Mouse (Mus musculus) forebrain, embryonic 13.5 days (tissue): ENCODE measurements at regions not wholly inside any gene's neighbourhood (a gene's known extent, or its start where the extent isn't known, plus 50 kb on each side); places are given as distances from the start of the nearest gene placed in this dataset.

Experiments
- ATAC-seq: fragments of 200-750 bp; cut with Nextera tagmentation; 2 replicates; pipeline ENCODE4 v1.8.0; 2017
- H3K27ac ChIP-seq: fragments of 300-500 bp; sonication (generic); 2 replicates; pipeline ENCODE4 v1.5.1; 2015; ENCODE audit warnings: inconsistent platforms, mild to moderate bottlenecking, moderate library complexity
- H3K27me3 ChIP-seq: fragments of 300-500 bp; sonication (generic); 2 replicates; pipeline ENCODE4 v1.6.1; 2015; ENCODE audit warnings: mild to moderate bottlenecking, inconsistent platforms
- H3K36me3 ChIP-seq: fragments of 300-500 bp; sonication (generic); 2 replicates; pipeline ENCODE4 v1.6.1; 2015; ENCODE audit warnings: mild to moderate bottlenecking, inconsistent platforms; ENCODE audit not compliant: poor library complexity, severe bottlenecking
- H3K4me1 ChIP-seq: fragments of 300-500 bp; sonication (generic); 2 replicates; pipeline ENCODE4 v1.6.1; 2015; ENCODE audit warnings: inconsistent platforms
- H3K4me2 ChIP-seq: fragments of 300-500 bp; sonication (generic); 2 replicates; pipeline ENCODE4 v1.6.1; 2015; ENCODE audit warnings: inconsistent platforms, mild to moderate bottlenecking, moderate library complexity
- H3K4me3 ChIP-seq: fragments of 300-500 bp; sonication (generic); 2 replicates; pipeline ENCODE4 v1.5.1; 2015; ENCODE audit warnings: mild to moderate bottlenecking, inconsistent platforms
- H3K9ac ChIP-seq: fragments of 300-500 bp; sonication (generic); 2 replicates; pipeline ENCODE4 v1.6.1; 2015; ENCODE audit warnings: mild to moderate bottlenecking, inconsistent platforms
- H3K9me3 ChIP-seq: fragments of 300-500 bp; sonication (generic); replicated peaks from 2 replicates; pipeline ENCODE4 v1.6.1; 2016; ENCODE audit warnings: inconsistent platforms
- WGBS: fragments of 180-500 bp; shearing (Covaris S2); methylation state at CpG from one replicate; pipeline ENCODE4 v1.1.7; 2015; 5-methylcytosine and 5-hydroxymethylcytosine counted together

DNA sequence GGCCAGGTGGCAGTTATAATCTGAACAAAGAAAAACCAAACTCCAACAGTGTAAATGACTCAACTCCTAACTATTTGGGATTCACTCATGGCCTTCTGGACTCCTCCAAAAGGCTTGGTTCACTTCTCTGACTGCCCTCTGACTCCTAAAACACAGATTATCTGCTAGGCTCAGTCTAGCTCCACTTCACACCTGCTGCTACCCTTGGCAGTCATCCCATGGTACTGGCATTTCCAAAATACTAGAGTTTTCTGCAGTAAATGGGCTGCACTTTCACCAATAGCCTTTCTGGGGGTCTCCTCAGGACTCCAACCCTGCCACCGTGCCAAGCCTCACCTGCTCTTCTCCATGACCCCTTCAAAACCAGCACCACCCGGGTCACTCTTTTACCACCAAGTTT is 237.6 kb downstream of the Efnb2 start:
- Histone ChIP-seq H3K4me1 (no peaks in the 10 kb centered on the region), H3K27me3 (no peaks in the 10 kb centered on the region), H3K36me3 (no peaks in the 10 kb centered on the region), H3K9me3 (no peaks in the 10 kb centered on the region), H3K4me2 (no peak overlapping the region), H3K9ac (no peak overlapping the region), H3K4me3 (no peak overlapping the region), H3K27ac (no peak overlapping the region)
- 93% methylated on average over 2 of the region's 2 CpGs for WGBS
- ATAC-seq, result no peak

DNA sequence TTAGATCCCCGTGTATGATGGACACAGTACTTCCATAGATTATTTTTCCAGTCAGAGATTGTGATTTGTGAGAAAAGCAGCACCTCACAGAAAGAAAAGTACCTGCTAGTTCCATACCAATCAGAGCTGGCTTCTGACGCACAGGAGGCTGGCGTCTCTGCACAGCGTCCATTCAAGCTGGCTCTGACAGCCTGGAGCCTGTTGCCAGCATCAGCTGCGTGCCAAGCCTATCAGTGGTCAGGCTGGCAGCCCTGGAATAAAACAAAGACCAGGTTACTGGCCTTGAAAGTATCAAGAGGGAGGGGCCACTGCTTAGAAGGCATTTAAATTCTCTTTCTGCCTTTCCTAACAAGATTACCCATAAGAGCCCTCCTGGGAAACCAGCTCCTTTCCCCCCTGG is 239.3 kb downstream of the Efnb2 start:
- Histone ChIP-seq H3K4me1 (no peaks in the 10 kb centered on the region), H3K9me3 (no peaks in the 10 kb centered on the region), H3K36me3 (no peaks in the 10 kb centered on the region), H3K27ac (no peak overlapping the region), H3K4me2 (no peak overlapping the region), H3K9ac (no peak overlapping the region), H3K4me3 (no peak overlapping the region), H3K27me3 (no peaks in the 10 kb centered on the region)
- 66% methylated on average over 5 of the region's 5 CpGs for WGBS
- peak; percentile 62 for ATAC-seq

DNA sequence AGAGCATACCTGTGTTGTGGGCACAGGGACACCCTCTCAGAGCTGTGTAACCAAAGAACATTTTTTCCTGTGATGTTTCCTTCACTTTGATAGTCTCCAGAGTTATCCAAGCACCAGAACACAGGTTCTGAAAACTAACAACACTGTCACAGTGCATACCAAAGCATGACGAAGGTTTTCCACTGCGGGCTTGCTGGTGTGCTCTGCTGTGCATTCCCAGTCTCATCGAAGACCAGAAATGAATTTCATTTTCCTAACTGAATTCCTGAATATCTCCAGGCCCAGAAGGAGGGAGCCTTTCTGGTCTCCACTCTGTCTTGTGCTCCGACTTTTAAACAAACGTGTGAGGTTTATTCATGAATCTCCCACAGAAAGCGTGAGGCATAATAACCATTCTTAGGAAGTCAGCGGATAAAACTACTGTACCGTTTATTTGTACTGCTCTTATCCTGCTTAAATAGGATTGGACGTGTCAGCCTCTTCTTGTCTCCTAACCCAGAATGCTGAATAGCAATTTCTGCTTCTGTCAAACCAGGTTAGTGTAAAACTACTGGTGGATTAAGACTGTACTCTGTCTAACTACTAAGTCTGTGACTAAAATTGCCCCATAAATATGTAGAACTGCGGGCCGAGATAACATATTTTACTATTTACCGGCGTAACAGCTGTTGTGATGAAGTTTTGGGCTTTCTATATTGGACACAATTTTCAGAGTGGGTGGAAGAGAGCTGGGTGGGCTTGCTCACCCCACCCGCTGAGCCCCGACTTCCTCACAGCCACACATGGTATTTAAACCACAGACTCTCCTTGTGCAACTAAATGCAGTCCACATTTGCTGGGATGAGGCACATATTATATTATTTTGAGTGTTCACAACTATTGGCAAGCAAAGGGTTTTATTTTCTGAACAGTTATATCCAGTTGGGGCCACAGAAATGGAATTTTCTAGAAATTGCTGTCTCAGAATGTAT is 241.4 kb downstream of the Efnb2 start:
- H3K4me2 ChIP-seq, result no peak overlapping the region
- no peaks in the 10 kb centered on the region for H3K9me3 ChIP-seq
- no peak overlapping the region for H3K27ac ChIP-seq
- no peaks in the 10 kb centered on the region for H3K36me3 ChIP-seq
- no peaks in the 10 kb centered on the region for H3K4me1 ChIP-seq
- H3K4me3 ChIP-seq, result no peak overlapping the region
- H3K9ac ChIP-seq, result no peak overlapping the region
- WGBS, result 78% methylated on average over 15 of the region's 15 CpGs
- H3K27me3 ChIP-seq, result no peaks in the 10 kb centered on the region
- ATAC-seq, result no peak

- Histone ChIP-seq H3K27me3 (no peaks in the 10 kb centered on the region), H3K4me1 (no peaks in the 10 kb centered on the region), H3K9me3 (no peaks in the 10 kb centered on the region), H3K36me3 (no peaks in the 10 kb centered on the region), H3K4me2 (no peak overlapping the region), H3K27ac (no peak overlapping the region), H3K9ac (no peak overlapping the region), H3K4me3 (no peak overlapping the region)
- 98% methylated on average over 6 of the region's 6 CpGs for WGBS
- no peak for ATAC-seq
Observed at GRCm38 (mm10) chr8:8418929-8419328, 242.1 kb downstream of the Efnb2 start.

- WGBS, result 90% methylated on average over 2 of the region's 2 CpGs
- H3K4me1 ChIP-seq, result no peaks in the 10 kb centered on the region
- H3K27ac ChIP-seq, result no peak overlapping the region
- no peak overlapping the region for H3K9ac ChIP-seq
- ATAC-seq, result no peak
- H3K27me3 ChIP-seq, result no peaks in the 10 kb centered on the region
- no peaks in the 10 kb centered on the region for H3K36me3 ChIP-seq
- no peak overlapping the region for H3K4me2 ChIP-seq
- no peak overlapping the region for H3K4me3 ChIP-seq
- no peaks in the 10 kb centered on the region for H3K9me3 ChIP-seq
Observed at GRCm38 (mm10) chr8:8418525-8418924, 242.5 kb downstream of the Efnb2 start.

GRCm38 (mm10) chr8:8416092-8416701 is 244.8 kb downstream of the Efnb2 start:
- no peak overlapping the region for H3K27ac ChIP-seq
- no peak overlapping the region for H3K4me2 ChIP-seq
- H3K9ac ChIP-seq, result no peak overlapping the region
- no peaks in the 10 kb centered on the region for H3K36me3 ChIP-seq
- ATAC-seq, result peak; percentile 67
- H3K9me3 ChIP-seq, result no peaks in the 10 kb centered on the region
- WGBS, result 61% methylated on average over 10 of the region's 10 CpGs
- H3K4me1 ChIP-seq, result no peaks in the 10 kb centered on the region
- H3K4me3 ChIP-seq, result no peak overlapping the region
- no peaks in the 10 kb centered on the region for H3K27me3 ChIP-seq

- Histone ChIP-seq H3K9ac (no peak overlapping the region), H3K36me3 (no peaks in the 10 kb centered on the region), H3K27me3 (no peaks in the 10 kb centered on the region), H3K4me2 (no peak overlapping the region), H3K9me3 (no peaks in the 10 kb centered on the region; the same call in 1 of the 2 replicates), H3K4me3 (no peak overlapping the region), H3K4me1 (no peaks in the 10 kb centered on the region), H3K27ac (no peak overlapping the region)
- no peak for ATAC-seq
- WGBS, result 89% methylated on average over 3 of the region's 3 CpGs
Observed at GRCm38 (mm10) chr8:8407357-8407756, 253.7 kb downstream of the Efnb2 start.

- Histone ChIP-seq H3K4me1 (no peaks in the 10 kb centered on the region), H3K27ac (no peak overlapping the region), H3K27me3 (no peaks in the 10 kb centered on the region), H3K4me3 (no peak overlapping the region), H3K9ac (no peak overlapping the region), H3K4me2 (no peak overlapping the region), H3K9me3 (no peaks in the 10 kb centered on the region), H3K36me3 (no peaks in the 10 kb centered on the region)
- WGBS, result 92% methylated on average over 3 of the region's 3 CpGs
- no peak for ATAC-seq
Observed at GRCm38 (mm10) chr8:8403410-8403809, 257.6 kb downstream of the Efnb2 start.

DNA sequence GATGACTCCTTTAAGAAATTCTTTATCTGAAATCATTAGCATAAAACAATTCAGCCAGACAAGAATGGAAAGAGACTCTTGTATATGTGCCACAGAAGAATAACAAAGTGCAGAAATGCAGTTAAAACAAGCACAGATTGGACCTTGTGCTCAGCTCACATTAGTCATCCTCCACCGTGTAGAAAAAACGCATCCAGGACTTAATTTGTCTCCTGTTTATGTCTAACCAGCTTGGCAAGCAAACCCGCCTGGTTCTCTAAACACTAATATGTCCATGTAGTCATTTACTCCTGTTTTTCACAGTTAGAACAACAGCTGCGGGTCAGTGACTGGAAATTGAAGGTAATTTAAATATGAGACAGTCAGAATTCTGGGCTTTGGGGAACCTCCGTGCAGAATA is 268.7 kb downstream of the Efnb2 start:
- Histone ChIP-seq H3K4me2 (no peak overlapping the region), H3K9me3 (no peaks in the 10 kb centered on the region), H3K27me3 (no peaks in the 10 kb centered on the region), H3K36me3 (no peaks in the 10 kb centered on the region), H3K9ac (no peak overlapping the region), H3K27ac (no peak overlapping the region), H3K4me1 (0 out of 2 replicates have a peak, but pooled peaks cover 6% of the 10 kb centered on the region), H3K4me3 (no peak overlapping the region)
- 73% methylated on average over 5 of the region's 5 CpGs for WGBS
- ATAC-seq, result peak; percentile 33; the same call in 1 of the 2 replicates

DNA sequence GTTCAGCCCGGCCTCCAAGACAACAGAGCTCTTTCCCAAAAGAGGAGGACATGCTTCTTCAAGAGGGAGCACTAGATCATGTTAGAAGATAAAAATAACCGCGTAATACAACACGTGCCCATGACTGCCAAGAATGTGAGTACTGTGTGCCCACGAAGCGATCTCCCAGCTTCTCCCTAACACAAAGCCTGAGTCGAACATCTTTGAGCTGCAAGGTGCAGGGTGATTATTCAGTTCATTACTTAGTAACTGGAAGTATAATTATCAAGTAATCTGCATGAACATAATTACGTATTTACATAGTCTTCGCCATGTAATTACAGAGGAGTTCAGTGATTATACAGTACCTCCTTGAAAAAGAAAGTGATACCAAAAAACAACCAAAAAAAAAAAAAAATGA is 269.7 kb downstream of the Efnb2 start:
- H3K9me3 ChIP-seq, result no peaks in the 10 kb centered on the region
- H3K36me3 ChIP-seq, result no peaks in the 10 kb centered on the region
- no peak overlapping the region for H3K4me3 ChIP-seq
- no peak overlapping the region for H3K4me2 ChIP-seq
- H3K27ac ChIP-seq, result no peak overlapping the region
- no peaks in the 10 kb centered on the region for H3K27me3 ChIP-seq
- WGBS, result 60% methylated on average over 9 of the region's 9 CpGs
- ATAC-seq, result peak; percentile 83
- no peak overlapping the region for H3K9ac ChIP-seq
- H3K4me1 ChIP-seq, result 0 out of 2 replicates have a peak, but pooled peaks cover 6% of the 10 kb centered on the region

- H3K4me2 ChIP-seq, result no peak overlapping the region
- H3K4me3 ChIP-seq, result no peak overlapping the region
- WGBS, result 48% methylated on average over 4 of the region's 4 CpGs
- H3K9me3 ChIP-seq, result no peaks in the 10 kb centered on the region
- H3K9ac ChIP-seq, result no peak overlapping the region
- H3K27me3 ChIP-seq, result no peaks in the 10 kb centered on the region
- no peaks in the 10 kb centered on the region for H3K36me3 ChIP-seq
- no peak overlapping the region; the same call in 1 of the 2 replicates for H3K27ac ChIP-seq
- H3K4me1 ChIP-seq, result peaks cover 16% of the 10 kb centered on the region; the same call in 1 of the 2 replicates
- ATAC-seq, result peak; percentile 39; the same call in 1 of the 2 replicates
Observed at GRCm38 (mm10) chr8:8378248-8378647, 282.8 kb downstream of the Efnb2 start.

DNA sequence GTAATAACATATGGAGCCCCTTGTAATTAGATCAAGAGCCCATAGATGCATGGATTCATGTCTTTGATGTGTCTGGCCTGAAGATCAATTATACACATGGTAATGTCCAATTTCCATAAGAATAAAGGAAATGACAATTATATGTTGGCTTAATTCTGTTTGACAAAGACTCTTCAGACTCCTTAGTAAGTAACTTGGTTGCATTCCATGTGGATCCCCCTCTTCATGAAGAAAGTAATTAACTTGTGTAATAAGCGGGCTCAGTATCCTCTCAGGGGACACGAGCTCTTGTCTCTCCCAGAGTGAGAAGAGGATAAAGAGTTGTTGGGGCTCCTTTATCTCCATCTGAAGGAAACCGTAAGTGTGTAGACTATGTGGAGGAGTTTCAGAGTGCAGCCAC is 284.3 kb downstream of the Efnb2 start:
- H3K4me3 ChIP-seq, result no peak overlapping the region
- WGBS, result 24% methylated on average over 3 of the region's 3 CpGs
- no peak overlapping the region for H3K27ac ChIP-seq
- peak; percentile 72 for ATAC-seq
- H3K36me3 ChIP-seq, result no peaks in the 10 kb centered on the region
- H3K4me1 ChIP-seq, result peaks cover 16% of the 10 kb centered on the region; the same call in 1 of the 2 replicates
- no peaks in the 10 kb centered on the region for H3K27me3 ChIP-seq
- H3K9ac ChIP-seq, result no peak overlapping the region
- no peak overlapping the region for H3K4me2 ChIP-seq
- no peaks in the 10 kb centered on the region for H3K9me3 ChIP-seq
